Comparison of ENCODE assay signal across 10 mouse cellular contexts in the genomic region with DNA sequence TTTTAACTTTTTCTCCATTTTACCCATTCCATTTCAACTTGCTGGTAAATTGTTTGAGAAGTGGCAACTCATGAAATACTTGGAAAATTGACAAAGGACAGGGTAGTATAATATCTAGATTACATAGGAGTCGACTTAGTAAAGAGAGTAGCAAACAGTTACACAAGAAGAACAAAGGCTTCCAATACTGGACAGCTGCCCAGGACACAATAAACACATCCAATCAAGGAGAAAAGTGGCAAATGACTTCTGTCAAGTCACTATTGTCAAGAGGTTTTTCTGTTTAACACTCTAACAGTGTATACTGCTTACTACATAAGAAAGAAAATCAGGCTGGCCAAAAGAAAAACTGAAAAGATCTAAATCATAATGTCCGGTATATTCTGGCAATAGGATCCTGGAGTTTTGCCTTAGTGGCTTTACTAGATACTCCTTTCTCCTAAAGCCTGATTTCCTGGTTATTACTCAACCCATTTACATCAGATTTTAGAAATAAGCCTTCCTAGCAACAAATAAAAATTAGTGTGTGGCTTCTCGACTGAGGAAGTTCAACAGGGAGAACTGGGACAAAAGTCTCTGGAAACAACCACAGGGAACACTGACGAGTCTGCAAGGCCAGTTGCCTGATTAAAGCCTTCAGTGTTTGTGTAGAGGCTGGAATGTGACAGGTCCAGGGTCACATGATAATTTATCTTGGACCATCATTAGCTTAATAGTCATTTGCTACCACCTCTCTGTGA. TPM values are rescaled to one million over a fixed set of nuclear protein-coding genes. Genes with fewer than 3 reads are reported as not detected.
A peak's percentile ranks its signal among the peaks of the same experiment; 100 is the strongest.
DNase-seq lines count a peak whose midpoint lies in the region; ATAC-seq and TF ChIP-seq lines count a peak whose summit lies in the region.
"Had no signal": no experiment of that assay in that cellular context is flagged by ENCODE, and none has a peak within 500 bp of the region (broad histone marks: within the 10 kb centered on the region; RNA-seq: fewer than 3 reads in every experiment).

No protein-coding gene starts in this region.

- H3K27me3 ChIP-seq in kidney, embryonic 16.5 days (ENCODE audit: insufficient read depth, low read length): no peaks in the 10 kb centered on the region
- no peaks in the 10 kb centered on the region for H3K27me3 ChIP-seq in kidney, embryonic 14.5 days (ENCODE audit: control insufficient read depth, insufficient read depth, low read length)
- no peaks in the 10 kb centered on the region for H3K27me3 ChIP-seq in hindbrain, embryonic 15.5 days
- H3K27me3 ChIP-seq in midbrain, embryonic 15.5 days (replicated peaks): no peaks in the 10 kb centered on the region
- no peaks in the 10 kb centered on the region for H3K27me3 ChIP-seq in cerebellum, adult 2 months (ENCODE audit: control insufficient read depth, insufficient read depth, low read length)
- H3K27me3 ChIP-seq: embryonic facial prominence, embryonic 12.5 days had no signal

- no peaks in the 10 kb centered on the region for H3K9me3 ChIP-seq in kidney, embryonic 16.5 days (ENCODE audit: low read length)
- H3K9me3 ChIP-seq in kidney, embryonic 14.5 days (ENCODE audit: control insufficient read depth, low read length): no peaks in the 10 kb centered on the region
- H3K9me3 ChIP-seq in hindbrain, embryonic 15.5 days: no peaks in the 10 kb centered on the region
- no peaks in the 10 kb centered on the region for H3K9me3 ChIP-seq in midbrain, embryonic 15.5 days
- H3K9me3 ChIP-seq: embryonic facial prominence, embryonic 12.5 days had no signal

- ATAC-seq in kidney, embryonic 16.5 days (ENCODE audit: low FRiP score, low TSS enrichment): no peak
- no peak for ATAC-seq in kidney, embryonic 14.5 days (ENCODE audit: low FRiP score, low TSS enrichment)
- no peak for ATAC-seq in hindbrain, embryonic 15.5 days (ENCODE audit: low FRiP score, low read depth)
- ATAC-seq in midbrain, embryonic 15.5 days (replicated peaks): no peak

- no peak overlapping the region for H3K27ac ChIP-seq in kidney, embryonic 16.5 days (ENCODE audit: low read length)
- H3K27ac ChIP-seq in kidney, embryonic 14.5 days (ENCODE audit: low read depth, low read length): no peak overlapping the region
- H3K27ac ChIP-seq in bone marrow macrophage, adult 2 months (ENCODE audit: insufficient read depth, low read depth, low read length): no peak overlapping the region
- H3K27ac ChIP-seq in hindbrain, embryonic 15.5 days (replicated peaks): no peak overlapping the region
- H3K27ac ChIP-seq in midbrain, embryonic 15.5 days: no peak overlapping the region
- H3K27ac ChIP-seq in cerebellum, adult 2 months (ENCODE audit: insufficient read depth, low read length): no peak overlapping the region

- DNase-seq in cerebellum, adult 2 months: no peak
- DNase-seq in spleen, adult 12 weeks (ENCODE audit: low spot score): no peak
- DNase-seq: heart, adult 18-20 months; thymus, postnatal 14 days had no signal

- no peak for TF ChIP-seq CTCF in bone marrow macrophage, adult 2 months (IDR thresholded peaks at IDR 0.05; ENCODE audit: low read depth, low read length)
- TF ChIP-seq CTCF in cerebellum, adult 2 months (IDR thresholded peaks at IDR 0.05; ENCODE audit: borderline replicate concordance, insufficient read depth, low read depth, low read length): no peak

- 65% methylated on average over 4 of the region's 4 CpGs for WGBS in kidney, embryonic 16.5 days
- WGBS in kidney, embryonic 14.5 days: 66% methylated on average over 4 of the region's 4 CpGs
- WGBS in hindbrain, embryonic 15.5 days: 73% methylated on average over 4 of the region's 4 CpGs
- 76% methylated on average over 4 of the region's 4 CpGs for WGBS in midbrain, embryonic 15.5 days
- 61% methylated on average over 4 of the region's 4 CpGs for WGBS in cerebellum, adult 2 months

- peaks cover 6% of the 10 kb centered on the region; the same call in 1 of the 2 replicates for H3K4me1 ChIP-seq in kidney, embryonic 16.5 days (ENCODE audit: insufficient read depth, low read length)
- H3K4me1 ChIP-seq in kidney, embryonic 14.5 days (ENCODE audit: control insufficient read depth, insufficient read depth, low read length): no peaks in the 10 kb centered on the region
- H3K4me1 ChIP-seq in bone marrow macrophage, adult 2 months (ENCODE audit: control insufficient read depth, insufficient read depth, low read length): peaks cover 7% of the 10 kb centered on the region
- peaks cover 19% of the 10 kb centered on the region for H3K4me1 ChIP-seq in hindbrain, embryonic 15.5 days (replicated peaks)
- peaks cover 14% of the 10 kb centered on the region for H3K4me1 ChIP-seq in midbrain, embryonic 15.5 days
- no peaks in the 10 kb centered on the region for H3K4me1 ChIP-seq in cerebellum, adult 2 months (ENCODE audit: control insufficient read depth, insufficient read depth, low read length)
- H3K4me1 ChIP-seq: embryonic facial prominence, embryonic 12.5 days had no signal

- H3K4me3 ChIP-seq in kidney, embryonic 16.5 days (ENCODE audit: low read length): no peak overlapping the region
- no peak overlapping the region for H3K4me3 ChIP-seq in kidney, embryonic 14.5 days (ENCODE audit: low read length)
- peak overlapping the region; percentile 24; the same call in 1 of the 2 replicates for H3K4me3 ChIP-seq in bone marrow macrophage, adult 2 months (ENCODE audit: insufficient read depth, low read length)
- no peak overlapping the region for H3K4me3 ChIP-seq in hindbrain, embryonic 15.5 days
- no peak overlapping the region for H3K4me3 ChIP-seq in midbrain, embryonic 15.5 days
- H3K4me3 ChIP-seq in cerebellum, adult 2 months (replicated peaks; ENCODE audit: insufficient read depth, low read depth, low read length): no peak overlapping the region

- H3K4me2 ChIP-seq in kidney, embryonic 16.5 days (replicated peaks; ENCODE audit: low read depth, low read length): peak overlapping the region; percentile 58; the same call in 1 of the 2 replicates
- H3K4me2 ChIP-seq in kidney, embryonic 14.5 days (replicated peaks; ENCODE audit: low read depth, low read length): no peak overlapping the region
- peak overlapping the region; percentile 75 for H3K4me2 ChIP-seq in hindbrain, embryonic 15.5 days
- peak overlapping the region; percentile 77; the same call in 1 of the 2 replicates for H3K4me2 ChIP-seq in midbrain, embryonic 15.5 days

- no peak overlapping the region for H3K9ac ChIP-seq in kidney, embryonic 16.5 days (replicated peaks; ENCODE audit: low read length)
- no peak overlapping the region for H3K9ac ChIP-seq in kidney, embryonic 14.5 days (ENCODE audit: low read depth, low read length)
- H3K9ac ChIP-seq in hindbrain, embryonic 15.5 days: peak overlapping the region; percentile 62; the same call in 1 of the 2 replicates
- H3K9ac ChIP-seq in midbrain, embryonic 15.5 days: no peak overlapping the region

- H3K36me3 ChIP-seq in kidney, embryonic 16.5 days (ENCODE audit: insufficient read depth, low read length): no peaks in the 10 kb centered on the region
- no peaks in the 10 kb centered on the region for H3K36me3 ChIP-seq in kidney, embryonic 14.5 days (ENCODE audit: control insufficient read depth, insufficient read depth, low read length)
- H3K36me3 ChIP-seq in hindbrain, embryonic 15.5 days: no peaks in the 10 kb centered on the region
- no peaks in the 10 kb centered on the region for H3K36me3 ChIP-seq in midbrain, embryonic 15.5 days (replicated peaks)
- H3K36me3 ChIP-seq: embryonic facial prominence, embryonic 12.5 days had no signal

- TF ChIP-seq POLR2A in bone marrow macrophage, adult 2 months (IDR thresholded peaks at IDR 0.05; ENCODE audit: borderline replicate concordance, low read depth, low read length): no peak
- no peak for TF ChIP-seq POLR2A in cerebellum, adult 2 months (IDR thresholded peaks at IDR 0.05; ENCODE audit: borderline replicate concordance, insufficient read depth, low read length)

RNA-seq across cellular contexts. Expression of gene Echdc1, which starts 1.3 kb away (rescaled TPM):
- polyA plus RNA-seq in kidney, embryonic 16.5 days (2015; fragmentation: Nextera tagmentation; extraction: Ambion mirVana): 33.2 and 33.7 TPM in 2 replicates
- 24.2 and 34.2 TPM in 2 replicates for polyA plus RNA-seq in kidney, embryonic 14.5 days (2014; fragmentation: Nextera tagmentation; extraction: Ambion mirVana)
- polyA plus RNA-seq in bone marrow macrophage, adult 2 months (2012; ENCODE audit: insufficient read depth, insufficient read length, missing spikeins): 16.2 TPM in 2 replicates
- 31.0 TPM in 2 replicates for polyA plus RNA-seq in hindbrain, embryonic 15.5 days (2015; fragmentation: Nextera tagmentation; extraction: Ambion mirVana)
- polyA plus RNA-seq in midbrain, embryonic 15.5 days (2015; fragmentation: Nextera tagmentation; extraction: Ambion mirVana): 23.4 and 23.5 TPM in 2 replicates
- 34.0 and 35.7 TPM in 2 replicates for polyA plus RNA-seq in cerebellum, adult 2 months (2012; rRNA removed)

RNA-seq across cellular contexts. Expression of gene Rnf146, which starts 50.6 kb away (rescaled TPM):
- polyA plus RNA-seq in kidney, embryonic 16.5 days (2015; fragmentation: Nextera tagmentation; extraction: Ambion mirVana): 54.7 and 57.4 TPM in 2 replicates
- 36.4 and 43.4 TPM in 2 replicates for polyA plus RNA-seq in kidney, embryonic 14.5 days (2014; fragmentation: Nextera tagmentation; extraction: Ambion mirVana)
- 39.6 and 43.3 TPM in 2 replicates for polyA plus RNA-seq in bone marrow macrophage, adult 2 months (2012; ENCODE audit: insufficient read depth, insufficient read length, missing spikeins)
- 77.1 and 79.9 TPM in 2 replicates for polyA plus RNA-seq in hindbrain, embryonic 15.5 days (2015; fragmentation: Nextera tagmentation; extraction: Ambion mirVana)
- 90.9 and 95.0 TPM in 2 replicates for polyA plus RNA-seq in midbrain, embryonic 15.5 days (2015; fragmentation: Nextera tagmentation; extraction: Ambion mirVana)
- 92.6 and 108 TPM in 2 replicates for polyA plus RNA-seq in cerebellum, adult 2 months (2012; rRNA removed)
